Mouse (Mus musculus) cerebellum, adult (tissue): ENCODE measurements at regions not wholly inside any gene's neighbourhood (a gene's known extent, or its start where the extent isn't known, plus 50 kb on each side); places are given as distances from the start of the nearest gene placed in this dataset.
"Not testable (repeated sequence)": the region's sequence is repeated elsewhere in the genome, so short reads cannot be mapped to it uniquely, and the experiment has no call there.

Experiments used
- ATAC-seq: cut with Nextera tagmentation; 2 replicates; pipeline ENCODE4 v1.9.2; 2017; ENCODE audit warnings: mild to moderate bottlenecking, moderate library complexity, mixed read lengths; ENCODE audit not compliant: insufficient number of reproducible peaks, low FRiP score, low TSS enrichment

DNA sequence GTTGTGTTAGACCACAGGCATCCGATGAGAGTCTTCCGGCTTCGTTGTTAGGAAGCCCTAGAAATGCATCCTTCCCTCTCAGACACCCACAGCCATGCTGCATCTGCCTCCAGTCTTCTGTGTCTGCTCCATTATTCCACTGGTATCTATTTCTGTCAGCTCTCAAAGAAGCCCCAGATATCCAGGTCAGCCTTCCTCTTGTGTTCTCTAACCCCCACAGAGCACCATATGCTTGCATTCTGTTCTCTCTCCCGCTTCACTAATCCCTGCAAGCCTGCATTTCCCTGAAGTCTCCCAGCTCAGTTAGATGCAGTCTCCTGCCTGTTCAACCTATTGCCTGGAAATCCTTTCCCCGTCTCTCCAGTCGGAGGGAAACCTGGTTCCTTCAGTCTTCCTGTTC, 53.6 kb upstream of the Wdfy3 start:
- ATAC-seq: peak; percentile 96

DNA sequence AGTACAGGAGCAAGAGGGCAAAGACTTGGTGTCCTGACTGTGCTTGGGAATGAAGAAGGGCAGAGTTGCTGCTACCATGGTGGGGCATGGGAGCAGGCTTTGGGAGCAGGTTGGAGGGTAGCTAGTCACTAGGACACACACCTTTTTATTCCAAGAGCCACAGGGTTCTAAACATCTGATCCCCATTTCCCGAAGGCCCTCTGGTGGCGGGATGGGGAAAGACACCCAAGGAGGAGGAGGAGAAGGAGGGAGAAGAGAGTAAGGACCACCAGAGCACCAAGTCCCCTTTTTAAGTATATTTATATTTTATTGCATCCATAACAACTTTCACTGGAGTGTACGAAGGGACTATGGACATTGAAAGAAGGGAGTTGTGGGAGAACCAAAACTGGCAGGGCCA, 57.0 kb upstream of the Wdfy3 start:
- ATAC-seq: no peak

DNA sequence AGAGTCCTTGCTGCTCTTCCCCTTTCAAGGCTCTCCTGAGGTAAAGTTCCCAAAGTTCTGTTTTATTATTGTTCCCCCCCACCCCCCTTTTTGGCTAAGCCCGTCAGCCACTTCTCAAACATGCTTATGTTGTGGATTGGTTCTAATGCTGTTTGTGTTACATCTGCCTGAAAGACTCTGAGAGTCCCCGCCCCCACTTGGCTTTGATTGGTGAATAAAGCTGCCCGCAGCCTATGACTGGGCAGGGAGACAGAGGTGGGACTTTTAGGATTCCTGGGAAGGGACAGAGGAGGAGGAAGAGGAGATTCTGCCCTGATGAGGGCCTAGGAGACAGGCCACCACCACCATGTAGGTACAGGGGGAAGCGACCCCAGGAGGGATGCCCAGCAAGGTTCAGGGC, 78.3 kb upstream of the Wdfy3 start:
- no peak for ATAC-seq

DNA sequence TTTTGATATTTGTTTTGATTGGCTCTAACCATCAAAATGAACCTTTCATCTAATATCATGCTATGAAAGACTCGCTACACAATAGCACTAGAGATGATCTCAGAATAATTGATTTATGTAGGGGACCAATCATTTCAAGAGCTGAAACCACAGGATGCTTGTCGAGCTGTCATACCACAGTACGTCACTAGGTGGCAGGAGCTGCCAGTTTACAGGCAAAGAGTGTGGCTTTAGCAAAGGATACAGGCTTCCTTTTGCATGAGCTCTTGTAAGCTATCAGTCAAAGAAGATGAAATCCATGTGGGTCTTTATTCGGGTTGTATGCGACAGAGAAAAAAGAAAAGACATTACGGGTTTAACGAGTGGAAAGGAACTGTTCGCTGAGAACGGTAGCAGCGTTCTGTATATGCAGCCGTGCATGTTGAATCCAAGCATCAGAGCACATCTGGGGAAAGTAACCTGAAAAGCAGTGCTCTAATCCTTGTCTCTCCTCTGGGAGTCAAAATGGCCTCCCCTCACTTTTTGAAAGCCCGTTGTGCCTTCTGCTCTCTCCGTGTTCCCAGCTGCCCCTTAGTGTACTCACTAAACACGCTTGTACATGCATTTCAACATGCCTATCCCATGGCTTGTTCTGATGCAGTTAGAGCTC, 79.9 kb upstream of the Wdfy3 start:
- ATAC-seq: peak; percentile 31; the same call in 1 of the 2 replicates

DNA sequence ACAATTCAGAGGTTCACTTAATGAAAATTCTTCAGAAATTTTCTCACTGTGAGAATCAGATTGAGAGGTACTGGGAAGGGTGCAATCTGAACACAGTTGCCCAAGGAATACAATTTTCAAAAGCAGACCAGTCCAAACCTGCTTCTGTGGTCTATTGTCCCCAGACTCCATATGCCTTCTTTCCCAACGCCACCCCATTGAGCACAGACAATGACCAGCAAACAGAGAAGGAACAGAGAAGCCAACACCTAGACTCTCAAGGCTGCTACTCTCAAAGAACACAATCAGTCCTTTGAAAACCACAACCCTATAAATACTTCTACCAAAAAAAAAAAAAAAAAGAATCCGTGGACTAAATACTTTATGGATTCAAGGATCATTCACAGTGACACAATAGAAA, 89.9 kb upstream of the Wdfy3 start:
- ATAC-seq: no peak

DNA sequence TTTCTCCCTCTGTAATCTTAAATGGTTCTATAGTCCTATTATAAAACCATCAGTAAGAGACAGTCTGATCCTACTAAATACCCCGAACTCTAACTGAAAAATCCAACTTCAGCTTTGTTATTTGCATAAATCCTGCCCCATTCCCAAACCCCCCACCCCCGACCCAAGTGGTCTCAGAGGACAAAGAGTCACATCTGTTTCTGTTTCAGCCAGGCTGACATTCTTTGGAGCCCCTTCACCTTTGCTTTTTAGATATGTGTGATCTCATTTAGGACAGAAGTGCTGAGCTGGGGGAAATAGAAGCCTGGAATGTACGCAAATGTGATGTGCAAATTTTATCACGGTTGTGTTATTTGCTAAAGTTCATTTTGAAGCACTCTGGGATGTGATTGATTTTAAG, 98.3 kb upstream of the Wdfy3 start:
- no peak for ATAC-seq

DNA sequence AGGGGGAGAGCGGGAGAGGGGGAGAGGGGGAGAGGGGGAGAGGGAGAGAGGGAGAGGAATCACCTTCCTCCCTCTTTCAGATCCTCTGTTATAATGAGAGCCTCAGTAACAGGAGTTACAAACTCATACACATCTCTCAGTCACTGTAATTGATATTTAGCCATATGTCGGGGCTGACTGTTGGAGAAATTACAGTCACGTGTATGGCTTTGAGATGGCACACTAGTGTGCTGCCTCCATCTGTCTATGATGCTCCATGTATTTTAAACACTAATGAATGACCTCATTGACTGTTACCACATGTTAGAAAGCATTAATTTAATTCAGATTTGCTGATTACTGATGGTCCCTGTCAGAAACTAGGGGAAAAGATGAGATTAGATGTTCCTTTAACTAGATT, 102.1 kb upstream of the Wdfy3 start:
- no peak for ATAC-seq

DNA sequence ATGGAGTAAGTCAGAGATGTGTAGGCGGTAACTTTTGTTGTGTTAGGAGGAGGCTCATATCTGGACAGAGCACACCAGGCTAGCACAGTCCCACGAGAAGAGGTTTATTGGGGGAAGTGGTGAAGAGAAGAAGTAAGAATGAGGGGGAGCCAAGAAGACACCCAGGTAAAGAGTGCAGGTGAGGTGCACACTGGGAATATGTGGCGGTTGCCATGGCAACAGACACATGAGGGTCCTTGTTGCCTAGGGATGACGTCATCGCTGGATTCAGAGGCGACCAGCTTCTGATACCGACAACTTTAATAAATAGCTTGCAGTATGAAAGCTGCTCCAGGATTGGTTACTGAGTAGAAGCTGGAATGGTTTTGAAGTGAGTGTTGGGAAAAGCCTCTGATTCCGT, 110.5 kb upstream of the Wdfy3 start:
- no peak for ATAC-seq

DNA sequence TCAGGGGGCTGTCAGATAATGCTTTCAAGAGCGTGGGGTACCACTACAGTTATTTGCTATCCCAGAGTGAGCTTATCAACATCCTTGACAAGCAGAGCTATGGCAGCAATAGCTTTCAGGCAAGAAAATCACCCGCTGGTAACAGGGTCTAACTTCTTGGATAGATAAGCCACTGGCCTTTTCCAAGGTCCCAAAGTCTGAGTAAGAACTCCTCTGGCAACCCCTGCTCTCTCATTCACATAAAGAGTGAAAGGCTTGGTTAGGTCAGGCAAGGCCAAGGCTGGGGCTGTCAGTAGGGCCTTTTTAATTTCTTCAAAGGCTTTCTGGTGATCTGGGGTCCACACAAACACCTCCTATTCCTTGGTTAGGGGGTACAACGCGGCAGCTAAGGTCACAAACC, 119.2 kb upstream of the Wdfy3 start:
- ATAC-seq: not testable (repeated sequence)

DNA sequence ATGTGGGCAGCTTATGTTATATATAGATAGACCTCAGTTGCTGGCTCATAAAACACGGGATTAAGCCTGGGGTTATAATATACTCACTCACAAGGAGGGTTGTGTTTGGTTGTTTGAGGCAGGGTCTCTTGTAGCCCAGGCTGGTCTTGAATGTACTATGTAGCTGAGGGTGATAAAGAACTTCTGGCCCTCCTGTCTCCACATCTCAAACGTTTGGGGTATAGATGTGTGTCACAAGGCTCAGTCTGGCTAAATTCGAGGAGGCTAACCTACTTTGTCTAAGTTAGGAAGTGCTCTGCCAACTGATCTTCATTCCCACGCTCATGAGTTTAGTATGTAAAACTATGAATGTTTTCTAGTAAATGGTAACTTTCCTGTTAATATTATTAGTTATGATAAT, 136.7 kb upstream of the Wdfy3 start:
- no peak for ATAC-seq

DNA sequence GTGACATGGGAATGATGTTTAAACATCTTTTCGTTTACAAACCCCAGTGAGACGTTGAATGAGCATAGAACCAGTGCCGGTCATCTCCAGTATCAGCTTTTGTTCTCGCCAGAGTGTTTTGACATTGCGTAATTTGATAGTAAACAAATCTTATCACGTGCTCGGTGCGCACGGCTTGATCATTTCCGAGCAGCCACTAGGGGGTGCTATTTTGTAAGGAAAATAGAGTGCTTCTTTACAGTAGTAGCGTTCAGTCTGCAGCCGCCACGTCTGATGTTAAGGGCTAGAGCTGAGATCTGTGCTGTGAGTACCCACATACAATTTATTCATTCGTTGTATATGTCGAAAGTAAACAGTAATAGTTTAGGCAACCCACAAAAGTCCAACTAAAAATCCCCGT, 137.2 kb upstream of the Wdfy3 start:
- peak; percentile 75; the same call in 1 of the 2 replicates for ATAC-seq

DNA sequence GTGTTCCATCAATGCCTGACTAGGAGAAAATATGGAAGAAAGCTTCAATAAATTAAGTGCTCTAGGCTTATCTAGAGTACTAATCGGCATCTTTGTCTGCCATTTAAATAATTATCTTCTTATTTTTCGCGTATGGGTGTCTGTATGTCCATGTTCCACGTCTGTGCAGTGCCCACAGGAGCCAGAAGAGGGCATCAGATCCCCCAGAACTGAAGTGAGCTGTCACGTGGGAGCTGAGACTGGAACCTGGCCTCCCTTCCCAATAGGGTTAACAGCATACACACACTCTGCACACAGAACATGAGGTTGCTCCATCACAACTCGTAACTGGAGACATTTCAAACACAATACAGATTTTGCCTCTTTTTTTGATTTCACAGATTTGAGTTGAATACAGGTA, 143.4 kb upstream of the Wdfy3 start:
- no peak for ATAC-seq

DNA sequence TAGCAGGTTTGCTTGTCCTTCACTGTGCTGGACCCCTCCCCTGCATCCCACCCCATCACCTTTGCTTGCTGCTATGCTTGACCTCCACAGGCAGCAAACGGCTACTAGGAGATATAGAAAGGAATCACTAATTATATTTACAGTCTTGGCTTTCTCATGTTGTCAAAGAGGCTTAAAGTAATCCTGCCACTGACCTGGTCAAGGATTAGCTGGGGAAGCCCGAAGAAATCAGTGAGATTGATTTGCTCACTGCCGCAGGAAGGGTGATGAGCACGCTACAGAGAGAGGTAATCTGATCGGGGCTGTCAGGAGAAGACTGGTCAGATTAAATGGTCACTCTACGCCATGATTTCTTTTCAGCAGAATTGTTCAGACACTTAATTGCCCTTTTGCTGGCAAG, 157.4 kb upstream of the Wdfy3 start:
- no peak for ATAC-seq

DNA sequence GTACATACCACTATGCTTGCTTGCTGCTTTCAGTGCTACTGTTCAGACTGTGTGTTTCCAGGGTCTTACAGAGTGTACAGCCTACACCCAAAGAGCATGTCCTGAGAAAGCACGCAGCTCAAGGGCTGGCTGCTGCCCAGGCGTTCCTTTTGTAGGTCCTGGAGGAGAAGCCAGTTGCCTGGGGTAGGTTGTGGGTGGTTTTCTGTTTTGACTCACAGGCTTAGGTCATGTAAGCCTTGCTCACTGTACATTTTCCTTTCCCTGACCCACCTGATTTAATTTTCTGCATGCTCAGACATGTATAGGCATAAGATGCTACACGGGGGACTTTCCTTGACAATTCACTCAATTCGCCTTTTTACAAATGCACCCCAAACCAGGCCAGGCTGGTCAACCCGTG, 172.9 kb upstream of the Wdfy3 start:
- ATAC-seq: no peak

DNA sequence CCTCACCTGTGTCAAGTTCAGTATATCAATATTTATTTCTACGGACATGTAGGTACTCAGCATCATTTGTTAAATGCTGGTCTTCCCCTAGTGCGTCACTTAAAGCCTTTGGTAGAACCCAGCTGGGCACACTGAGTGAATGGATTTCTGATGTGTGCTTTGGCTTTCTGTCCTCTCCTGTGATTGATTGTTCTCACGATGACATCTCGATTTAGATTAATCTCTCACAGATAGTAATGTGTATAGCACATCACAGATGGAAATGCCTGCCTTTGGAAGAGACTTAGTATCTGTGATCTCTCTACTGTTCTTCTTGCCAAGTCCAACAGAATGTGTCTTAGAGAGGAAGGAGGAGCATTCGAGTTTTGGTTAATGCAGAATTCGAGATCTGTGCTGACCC, 175.0 kb upstream of the Wdfy3 start:
- ATAC-seq: no peak

DNA sequence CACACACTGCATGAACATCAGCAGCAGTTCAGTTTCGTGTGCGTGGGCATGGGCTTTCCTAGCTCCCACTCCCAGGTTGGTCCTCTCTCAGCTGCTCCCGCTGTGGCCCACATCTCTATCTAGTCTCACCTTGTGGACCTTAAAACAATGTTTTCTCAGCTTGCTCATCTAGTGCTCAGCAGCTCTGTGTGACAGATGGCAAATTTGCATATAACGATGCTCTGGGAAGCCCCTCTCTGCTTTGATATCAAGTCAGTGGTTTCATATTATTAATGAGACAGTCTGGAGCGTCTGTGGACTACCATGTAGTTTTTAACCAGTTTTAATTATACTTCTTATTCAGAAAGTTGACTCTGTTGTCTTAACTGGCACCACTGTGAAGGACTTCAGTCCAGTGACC, 179.0 kb upstream of the Wdfy3 start:
- no peak for ATAC-seq

DNA sequence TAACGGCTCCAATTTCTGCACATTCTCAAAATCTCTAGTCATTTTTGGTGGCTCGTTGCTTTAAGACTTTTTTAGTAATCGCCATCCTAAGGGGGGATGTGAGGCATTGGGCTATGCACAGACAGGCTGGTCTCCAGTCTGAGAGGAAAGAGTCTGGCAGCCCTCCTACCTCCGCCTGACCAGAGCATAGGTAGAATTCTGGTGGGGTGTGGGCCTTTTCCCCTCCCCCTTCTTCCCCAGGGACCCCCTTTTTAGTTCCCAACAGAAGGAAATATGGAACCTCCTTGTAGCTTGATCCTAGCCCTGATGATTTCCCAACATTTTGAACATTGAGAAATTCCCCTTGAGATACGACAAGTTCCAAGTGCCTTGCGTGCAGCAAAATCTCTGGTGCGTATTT, 181.4 kb upstream of the Wdfy3 start:
- ATAC-seq: no peak

DNA sequence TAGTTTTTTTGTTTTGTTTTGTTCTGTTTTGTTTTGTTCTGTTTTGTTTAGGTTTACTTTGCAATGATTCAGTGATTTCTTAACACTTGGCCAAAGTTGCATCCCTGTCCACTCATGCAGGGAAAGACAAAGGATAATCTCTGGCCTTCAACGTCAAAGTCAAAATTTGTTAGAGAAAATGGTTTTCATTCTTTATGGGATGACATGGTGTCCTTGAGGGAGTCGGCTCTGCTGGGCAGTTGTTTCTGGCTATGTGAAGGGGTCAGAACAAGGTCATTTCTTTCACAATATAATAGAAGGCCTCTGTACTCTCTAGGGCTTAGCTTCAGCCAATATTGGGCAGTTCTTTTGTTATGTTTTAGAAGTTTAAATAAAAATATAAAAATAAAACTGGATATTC, 184.1 kb upstream of the Wdfy3 start:
- ATAC-seq: no peak

DNA sequence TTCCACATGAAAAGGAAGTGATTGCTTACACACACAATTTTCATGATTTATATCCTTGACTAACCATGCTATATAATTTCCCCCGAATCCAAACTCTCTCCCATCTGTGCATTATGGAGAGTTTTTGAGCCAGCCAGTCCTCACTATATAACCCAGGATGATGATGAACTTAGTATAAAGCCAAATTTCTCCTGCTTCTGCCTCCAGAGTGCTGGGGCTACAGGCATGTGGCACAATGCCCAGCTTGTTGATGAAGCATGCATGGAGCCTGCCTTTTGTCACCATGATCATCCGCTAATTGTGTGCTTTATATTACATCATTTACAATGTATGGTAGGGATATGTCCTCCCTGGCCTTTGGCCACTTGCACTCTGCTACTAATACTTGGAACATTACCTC, 187.4 kb upstream of the Wdfy3 start:
- ATAC-seq: no peak

DNA sequence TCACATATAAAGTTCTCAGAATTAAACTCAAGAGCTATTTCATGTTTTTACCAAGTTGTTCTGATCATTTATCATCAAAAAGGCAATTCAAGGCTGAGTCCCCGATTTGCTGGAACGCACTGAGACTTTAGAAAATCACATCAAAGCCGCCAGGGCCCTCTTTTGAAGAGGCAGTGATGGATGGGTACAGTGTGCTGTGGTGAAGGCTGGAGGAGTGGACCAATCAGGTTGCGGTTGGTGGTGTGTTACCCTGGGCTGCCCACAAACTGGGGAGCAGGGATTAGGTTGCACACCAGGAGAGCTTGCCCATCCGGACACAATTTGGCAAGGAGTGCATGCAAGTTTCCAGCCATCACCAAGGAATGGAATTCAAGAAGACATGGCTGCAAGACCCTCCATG, 191.9 kb upstream of the Wdfy3 start:
- no peak for ATAC-seq

DNA sequence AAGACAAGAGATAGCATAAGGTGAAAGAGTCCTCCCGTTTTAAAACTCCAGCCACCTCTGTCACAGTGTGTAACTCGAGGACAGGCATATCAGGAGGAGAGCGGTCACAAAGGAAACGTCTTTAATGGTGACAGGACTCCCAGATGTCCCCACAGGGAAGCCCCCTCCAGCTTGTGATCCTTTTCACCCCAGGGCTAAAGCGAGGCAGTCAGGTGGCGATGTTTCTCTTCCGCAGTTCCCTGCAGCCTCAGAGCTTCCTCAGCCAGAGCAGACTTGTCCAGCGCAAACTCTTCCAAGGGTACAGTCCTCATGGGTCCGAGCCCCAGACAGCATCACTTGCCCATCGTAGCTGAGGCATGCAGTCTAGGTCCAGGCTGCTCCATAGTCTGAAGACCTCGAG, 196.7 kb upstream of the Wdfy3 start:
- no peak for ATAC-seq

DNA sequence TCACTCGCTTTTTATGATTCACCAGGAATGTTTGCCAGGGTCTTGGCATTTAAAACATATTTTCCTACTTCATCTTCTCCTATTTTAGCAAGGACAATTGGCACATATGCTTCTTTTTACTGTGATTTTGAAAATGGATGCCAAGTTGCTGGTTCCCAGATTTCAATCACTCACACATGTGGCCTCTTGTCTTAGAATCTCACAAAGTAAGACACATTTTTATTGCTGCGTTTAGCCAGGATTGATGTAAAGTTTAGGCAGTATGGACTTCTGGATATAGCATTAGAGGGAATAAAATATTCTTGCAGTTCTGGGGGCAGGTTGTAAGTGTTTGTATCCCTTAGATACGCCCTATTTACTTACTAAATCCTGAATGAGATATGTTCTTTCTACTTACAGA, 197.4 kb upstream of the Wdfy3 start:
- no peak for ATAC-seq

DNA sequence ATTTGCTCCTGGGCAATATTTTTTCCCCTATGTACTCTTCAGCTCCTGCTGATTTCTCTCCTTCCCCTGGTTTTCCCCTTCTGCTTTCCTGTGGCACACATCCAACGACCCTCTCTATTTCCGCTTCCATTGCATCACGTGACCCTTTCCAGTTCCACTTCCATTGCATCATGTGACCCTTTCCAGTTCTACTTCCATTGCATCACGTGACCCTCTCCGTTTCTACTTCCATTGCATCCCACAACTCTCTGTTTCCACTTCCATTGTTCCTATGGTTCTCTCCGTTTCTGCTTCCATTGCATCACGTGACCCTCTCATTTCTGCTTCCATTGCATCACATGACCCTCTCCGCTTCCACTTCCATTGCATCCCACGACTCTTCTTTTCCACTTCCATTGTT, 199.5 kb upstream of the Wdfy3 start:
- ATAC-seq: no peak
